Mouse (Mus musculus) midbrain, embryonic 16.5 days (tissue): ENCODE measurements around the gene Gpr146. TPM values are rescaled to one million over a fixed set of nuclear protein-coding genes. Genes with fewer than 3 reads are reported as not detected.

Experiments
- ATAC-seq: fragments of 200-750 bp; cut with Nextera tagmentation; 2 replicates; pipeline ENCODE4 v1.8.0; 2017; ENCODE audit warnings: moderate TSS enrichment
- H3K27ac ChIP-seq: fragments of 300-500 bp; sonication (generic); 2 replicates; pipeline ENCODE4 v1.5.1; 2014; ENCODE audit warnings: mild to moderate bottlenecking, low read length, mixed read lengths
- H3K27me3 ChIP-seq: fragments of 300-500 bp; sonication (generic); 2 replicates; pipeline ENCODE4 v1.6.1; 2014; ENCODE audit warnings: low read depth, low read length, mixed read lengths; ENCODE audit not compliant: control insufficient read depth, insufficient read depth
- H3K36me3 ChIP-seq: fragments of 300-500 bp; sonication (generic); 2 replicates; pipeline ENCODE4 v1.6.1; 2014; ENCODE audit warnings: mild to moderate bottlenecking, low read length, moderate library complexity, mixed read lengths; ENCODE audit not compliant: control insufficient read depth, insufficient read depth
- H3K4me1 ChIP-seq: fragments of 300-500 bp; sonication (generic); 2 replicates; pipeline ENCODE4 v1.6.1; 2014; ENCODE audit warnings: mild to moderate bottlenecking, low read length, mixed read lengths; ENCODE audit not compliant: control insufficient read depth, insufficient read depth
- H3K4me2 ChIP-seq: fragments of 300-500 bp; sonication (generic); 2 replicates; pipeline ENCODE4 v1.6.1; 2014; ENCODE audit warnings: mild to moderate bottlenecking, low read length, mixed read lengths
- H3K4me3 ChIP-seq: fragments of 300-500 bp; sonication (generic); 2 replicates; pipeline ENCODE4 v1.5.1; 2014; ENCODE audit warnings: low read depth, mild to moderate bottlenecking, low read length, moderate library complexity, mixed read lengths
- H3K9ac ChIP-seq: fragments of 300-500 bp; sonication (generic); 2 replicates; pipeline ENCODE4 v1.6.1; 2014; ENCODE audit warnings: low read depth, low read length, mixed read lengths
- H3K9me3 ChIP-seq: fragments of 300-500 bp; sonication (generic); replicated peaks from 2 replicates; pipeline ENCODE4 v1.6.1; 2014; ENCODE audit warnings: mild to moderate bottlenecking, low read length, mixed read lengths; ENCODE audit not compliant: control insufficient read depth, poor library complexity, severe bottlenecking
- WGBS: fragments of 180-500 bp; shearing (Covaris S2); extraction: QIAGEN DNeasy Blood & Tissue Kit; methylation state at CpG from one replicate; pipeline ENCODE4 v1.1.7; 2014; 5-methylcytosine and 5-hydroxymethylcytosine counted together
- polyA plus RNA-seq: library from polyadenylated mRNA; unstranded; fragments of >200 nt; fragmentation: Nextera tagmentation; extraction: Ambion mirVana; gene quantifications from 2 replicates; pipeline ENCODE4 v1.2.1, GENCODE M21; 2015

Gpr146 gene
- polyA plus RNA-seq, 1 experiment from 2014 or later, result 2.9 TPM

GRCm38 (mm10) chr5:139402106-139402505 is 24.6 kb downstream of the Gpr146 start:
- no peak overlapping the region for H3K9ac ChIP-seq
- H3K9me3 ChIP-seq, result no peaks in the 10 kb centered on the region
- no peak overlapping the region for H3K27ac ChIP-seq
- H3K36me3 ChIP-seq, result no peaks in the 10 kb centered on the region
- WGBS, result 94% methylated on average over 2 of the region's 2 CpGs
- H3K4me2 ChIP-seq, result no peak overlapping the region
- peaks cover 3% of the 10 kb centered on the region; the same call in 1 of the 2 replicates for H3K4me1 ChIP-seq
- no peaks in the 10 kb centered on the region for H3K27me3 ChIP-seq
- no peak for ATAC-seq
- no peak overlapping the region for H3K4me3 ChIP-seq

- Histone ChIP-seq H3K4me2 (no peak overlapping the region), H3K27ac (no peak overlapping the region), H3K36me3 (no peaks in the 10 kb centered on the region), H3K4me1 (no peaks in the 10 kb centered on the region), H3K9ac (no peak overlapping the region), H3K4me3 (no peak overlapping the region), H3K27me3 (no peaks in the 10 kb centered on the region), H3K9me3 (no peaks in the 10 kb centered on the region)
- no peak for ATAC-seq
- 94% methylated on average over 8 of the region's 8 CpGs for WGBS
Measured at GRCm38 (mm10) chr5:139403692-139404260, 26.3 kb downstream of the Gpr146 start.

- no peak within 1 kb of the TSS for H3K9ac ChIP-seq
Measured at GRCm38 (mm10) chr5:139404801-139405401, 27.4 kb downstream of the Gpr146 start, which contains the start of gene C130050O18Rik. Gene C130050O18Rik, plus strand, starts transcription at chr5:139405280.

GRCm38 (mm10) chr5:139405478-139405877 is 28.0 kb downstream of the Gpr146 start:
- Histone ChIP-seq H3K36me3 (no peaks in the 10 kb centered on the region), H3K4me3 (no peak overlapping the region), H3K9ac (no peak overlapping the region), H3K9me3 (no peaks in the 10 kb centered on the region), H3K4me1 (no peaks in the 10 kb centered on the region), H3K27me3 (no peaks in the 10 kb centered on the region), H3K4me2 (no peak overlapping the region), H3K27ac (no peak overlapping the region)
- WGBS, result 80% methylated on average over 7 of the region's 7 CpGs
- ATAC-seq, result no peak

More at GRCm38 (mm10) chr5:139404801-139405401, 27.4 kb downstream of the Gpr146 start, which contains the start of gene C130050O18Rik:
- no peaks in the 10 kb centered on the region for H3K27me3 ChIP-seq
- ATAC-seq, result no peak
- H3K4me2 ChIP-seq, result no peak within 1 kb of the TSS
- H3K36me3 ChIP-seq, result no peaks in the 10 kb centered on the region
- no peaks in the 10 kb centered on the region for H3K9me3 ChIP-seq
- H3K4me1 ChIP-seq, result no peaks in the 10 kb centered on the region
- no peak within 1 kb of the TSS for H3K4me3 ChIP-seq
- 81% methylated on average over 6 of the region's 6 CpGs for WGBS
- no peak within 1 kb of the TSS for H3K27ac ChIP-seq

GRCm38 (mm10) chr5:139405953-139406352 is 28.5 kb downstream of the Gpr146 start:
- H3K36me3 ChIP-seq, result no peaks in the 10 kb centered on the region
- H3K4me1 ChIP-seq, result no peaks in the 10 kb centered on the region
- no peaks in the 10 kb centered on the region for H3K9me3 ChIP-seq
- WGBS, result 83% methylated on average over 3 of the region's 3 CpGs
- ATAC-seq, result no peak
- H3K27me3 ChIP-seq, result no peaks in the 10 kb centered on the region
- H3K9ac ChIP-seq, result no peak overlapping the region
- H3K27ac ChIP-seq, result no peak overlapping the region
- H3K4me2 ChIP-seq, result no peak overlapping the region
- H3K4me3 ChIP-seq, result no peak overlapping the region

GRCm38 (mm10) chr5:139407121-139407885 is 29.8 kb downstream of the Gpr146 start:
- ATAC-seq, result no peak
- Histone ChIP-seq H3K36me3 (no peaks in the 10 kb centered on the region), H3K9ac (no peak overlapping the region), H3K4me2 (no peak overlapping the region), H3K4me1 (no peaks in the 10 kb centered on the region), H3K27ac (no peak overlapping the region), H3K9me3 (no peaks in the 10 kb centered on the region), H3K4me3 (no peak overlapping the region), H3K27me3 (no peaks in the 10 kb centered on the region)
- 90% methylated on average over 14 of the region's 14 CpGs for WGBS

- ATAC-seq, result no peak
- WGBS, result 87% methylated on average over 7 of the region's 7 CpGs
Measured at GRCm38 (mm10) chr5:139408511-139408910, 31.0 kb downstream of the Gpr146 start.

GRCm38 (mm10) chr5:139409412-139409811 is 31.9 kb downstream of the Gpr146 start:
- no peaks in the 10 kb centered on the region for H3K9me3 ChIP-seq
- 86% methylated on average over 12 of the region's 12 CpGs for WGBS
- H3K4me3 ChIP-seq, result no peak overlapping the region
- no peaks in the 10 kb centered on the region for H3K27me3 ChIP-seq
- H3K27ac ChIP-seq, result no peak overlapping the region
- H3K36me3 ChIP-seq, result no peaks in the 10 kb centered on the region
- H3K4me2 ChIP-seq, result no peak overlapping the region
- H3K9ac ChIP-seq, result no peak overlapping the region
- no peaks in the 10 kb centered on the region for H3K4me1 ChIP-seq
- no peak for ATAC-seq

More at GRCm38 (mm10) chr5:139408511-139408910, 31.0 kb downstream of the Gpr146 start:
- H3K4me1 ChIP-seq, result no peaks in the 10 kb centered on the region
- no peak overlapping the region for H3K4me3 ChIP-seq
- H3K27ac ChIP-seq, result no peak overlapping the region
- H3K9ac ChIP-seq, result no peak overlapping the region
- no peak overlapping the region for H3K4me2 ChIP-seq
- H3K9me3 ChIP-seq, result no peaks in the 10 kb centered on the region
- H3K36me3 ChIP-seq, result no peaks in the 10 kb centered on the region
- no peaks in the 10 kb centered on the region for H3K27me3 ChIP-seq

GRCm38 (mm10) chr5:139410056-139410455 is 32.6 kb downstream of the Gpr146 start:
- ATAC-seq, result no peak
- 95% methylated on average over 4 of the region's 4 CpGs for WGBS

More at GRCm38 (mm10) chr5:139410056-139410455, 32.6 kb downstream of the Gpr146 start:
- Histone ChIP-seq H3K4me2 (no peak overlapping the region), H3K27ac (no peak overlapping the region), H3K9me3 (no peaks in the 10 kb centered on the region), H3K27me3 (no peaks in the 10 kb centered on the region), H3K4me3 (no peak overlapping the region), H3K36me3 (no peaks in the 10 kb centered on the region), H3K9ac (no peak overlapping the region), H3K4me1 (no peaks in the 10 kb centered on the region)
